Mouse (Mus musculus) bone marrow macrophage, adult 2 months (primary cell): Measurements from ENCODE around the gene Pttg1ip.

Experiments
- CTCF ChIP-seq: IDR thresholded peaks from 2 replicates; pipeline ENCODE4 v1.5.1; 2012; ENCODE audit warnings: low read depth, mild to moderate bottlenecking, low read length, moderate library complexity
- POLR2A ChIP-seq: IDR thresholded peaks from 2 replicates; pipeline ENCODE4 v1.6.1; 2012; ENCODE audit warnings: mild to moderate bottlenecking, low read depth, low read length, borderline replicate concordance

DNA sequence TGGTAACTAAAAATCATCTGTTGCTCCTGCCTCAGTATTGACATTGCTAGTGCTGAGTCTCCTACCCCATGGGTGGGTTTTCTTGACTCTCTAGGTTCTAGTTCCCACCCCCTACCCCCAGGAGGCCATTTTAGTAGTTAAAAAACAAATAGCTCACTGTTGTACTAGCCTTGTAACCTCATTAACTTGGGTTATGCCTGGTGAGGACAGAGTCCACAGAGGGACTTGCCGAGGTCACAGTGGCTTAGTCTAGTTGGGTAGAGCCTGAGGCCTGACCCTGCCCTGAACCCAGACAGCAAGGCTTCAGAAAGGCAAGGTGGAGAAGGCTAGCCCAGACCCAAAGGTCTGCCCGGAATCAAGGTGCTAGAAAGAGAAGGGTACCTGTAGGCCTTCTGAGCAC is 6.5 kb downstream of the Pttg1ip start:
- TF ChIP-seq CTCF: no peak
- no peak for TF ChIP-seq POLR2A
